Comparison of ENCODE assay signal across 9 mouse cellular contexts in genomic region chr15:77819894-77820387, GRCm38 (mm10). TPM values are rescaled to one million over a fixed set of nuclear protein-coding genes. Genes with fewer than 3 reads are reported as not detected.
DNase-seq lines count a peak whose midpoint lies in the region; ATAC-seq and TF ChIP-seq lines count a peak whose summit lies in the region.
"Had no signal": no experiment of that assay in that cellular context is flagged by ENCODE, and none has a peak within 500 bp of the region (broad histone marks: within the 10 kb centered on the region; RNA-seq: fewer than 3 reads in every experiment).

No protein-coding gene starts in this region.

- H3K79me2 ChIP-seq in myocyte (ENCODE audit: control insufficient read depth, insufficient read depth): peaks cover 100% of the 10 kb centered on the region

- no peaks in the 10 kb centered on the region for H3K27me3 ChIP-seq in forebrain, embryonic 14.5 days (replicated peaks; ENCODE audit: control insufficient read depth, insufficient read depth, low read length)
- no peaks in the 10 kb centered on the region for H3K27me3 ChIP-seq in forebrain, embryonic 16.5 days (replicated peaks; ENCODE audit: control insufficient read depth, insufficient read depth, low read length)
- H3K27me3 ChIP-seq in heart, embryonic 11.5 days (ENCODE audit: control insufficient read depth, insufficient read depth, low read length): no peaks in the 10 kb centered on the region
- H3K27me3 ChIP-seq in myocyte (ENCODE audit: control insufficient read depth, insufficient read depth, insufficient read length): no peaks in the 10 kb centered on the region
- no peaks in the 10 kb centered on the region for H3K27me3 ChIP-seq in midbrain, embryonic 11.5 days (ENCODE audit: control insufficient read depth, insufficient read depth, low read length)

- H3K4me2 ChIP-seq in forebrain, embryonic 14.5 days (ENCODE audit: low read length): no peak overlapping the region
- H3K4me2 ChIP-seq in forebrain, embryonic 16.5 days (ENCODE audit: low read length): no peak overlapping the region
- H3K4me2 ChIP-seq in heart, embryonic 11.5 days: no peak overlapping the region
- peak overlapping the region; percentile 81 for H3K4me2 ChIP-seq in myocyte (ENCODE audit: low read depth)
- H3K4me2 ChIP-seq in midbrain, embryonic 11.5 days: no peak overlapping the region

- no peaks in the 10 kb centered on the region for H3K9me3 ChIP-seq in forebrain, embryonic 14.5 days (replicated peaks; ENCODE audit: control insufficient read depth, low read length)
- H3K9me3 ChIP-seq in forebrain, embryonic 16.5 days (ENCODE audit: control insufficient read depth, low read length): no peaks in the 10 kb centered on the region
- H3K9me3 ChIP-seq in heart, embryonic 11.5 days (replicated peaks; ENCODE audit: control insufficient read depth, low read length): no peaks in the 10 kb centered on the region
- no peaks in the 10 kb centered on the region for H3K9me3 ChIP-seq in midbrain, embryonic 11.5 days (ENCODE audit: control insufficient read depth, low read length)
- H3K9me3 ChIP-seq: G1E had no signal

- WGBS in forebrain, embryonic 14.5 days: 69% methylated on average over 10 of the region's 10 CpGs
- 62% methylated on average over 10 of the region's 10 CpGs for WGBS in forebrain, embryonic 16.5 days
- WGBS in heart, embryonic 11.5 days (ENCODE audit: insufficient replicate concordance): 57% methylated on average over 10 of the region's 10 CpGs
- WGBS in midbrain, embryonic 11.5 days: 76% methylated on average over 10 of the region's 10 CpGs

- no peak for DNase-seq in forebrain, embryonic 14.5 days (ENCODE audit: low spot score)
- peak; percentile 89 for DNase-seq in 416B (ENCODE audit: low read depth)
- peak; percentile 99 for DNase-seq in cerebellum, adult 9-10 months
- peak; percentile 88 to 93 for DNase-seq in kidney, postnatal 36 days
- no peak for DNase-seq in midbrain, embryonic 11.5 days (ENCODE audit: low spot score, missing footprints)

- H3K4me1 ChIP-seq in forebrain, embryonic 14.5 days (ENCODE audit: control insufficient read depth, insufficient read depth, low read length): peaks cover 9% of the 10 kb centered on the region; the same call in 1 of the 2 replicates
- peaks cover 33% of the 10 kb centered on the region for H3K4me1 ChIP-seq in forebrain, embryonic 16.5 days (replicated peaks; ENCODE audit: control insufficient read depth, insufficient read depth, low read length)
- H3K4me1 ChIP-seq in heart, embryonic 11.5 days (ENCODE audit: control insufficient read depth, insufficient read depth, low read length): peaks cover 87% of the 10 kb centered on the region
- H3K4me1 ChIP-seq in midbrain, embryonic 11.5 days (ENCODE audit: control insufficient read depth, insufficient read depth, low read length): peaks cover 6% of the 10 kb centered on the region

- peak; percentile 21 for TF ChIP-seq POLR2A in myocyte (IDR thresholded peaks at IDR 0.05; ENCODE audit: insufficient read length, low read depth)

- ATAC-seq in forebrain, embryonic 14.5 days: no peak
- ATAC-seq in forebrain, embryonic 16.5 days: no peak
- no peak for ATAC-seq in heart, embryonic 11.5 days (replicated peaks; ENCODE audit: insufficient number of reproducible peaks, low FRiP score, low TSS enrichment)
- no peak for ATAC-seq in midbrain, embryonic 11.5 days (ENCODE audit: low FRiP score)

- H3ac ChIP-seq in myocyte (ENCODE audit: control insufficient read depth, insufficient read length): no peak overlapping the region

- 0 out of 2 replicates have a peak overlapping the region, but pooled peaks have one; percentile 3 for H3K9ac ChIP-seq in forebrain, embryonic 14.5 days (ENCODE audit: low read length)
- no peak overlapping the region for H3K9ac ChIP-seq in forebrain, embryonic 16.5 days (replicated peaks; ENCODE audit: low read depth, low read length)
- H3K9ac ChIP-seq in heart, embryonic 11.5 days (ENCODE audit: low read depth, low read length): peak overlapping the region; percentile 43; the same call in 1 of the 2 replicates
- no peak overlapping the region for H3K9ac ChIP-seq in midbrain, embryonic 11.5 days (ENCODE audit: low read length)

- no peak overlapping the region for H3K4me3 ChIP-seq in forebrain, embryonic 14.5 days (ENCODE audit: low read depth, low read length)
- no peak overlapping the region for H3K4me3 ChIP-seq in forebrain, embryonic 16.5 days (replicated peaks; ENCODE audit: low read length)
- H3K4me3 ChIP-seq in heart, embryonic 11.5 days (ENCODE audit: low read depth, low read length): no peak overlapping the region
- H3K4me3 ChIP-seq in myocyte: no peak overlapping the region
- no peak overlapping the region for H3K4me3 ChIP-seq in midbrain, embryonic 11.5 days (ENCODE audit: low read depth, low read length)

- H3K36me3 ChIP-seq in forebrain, embryonic 14.5 days (ENCODE audit: control insufficient read depth, insufficient read depth, low read length): no peaks in the 10 kb centered on the region
- H3K36me3 ChIP-seq in forebrain, embryonic 16.5 days (ENCODE audit: control insufficient read depth, insufficient read depth): no peaks in the 10 kb centered on the region
- no peaks in the 10 kb centered on the region for H3K36me3 ChIP-seq in heart, embryonic 11.5 days (ENCODE audit: control insufficient read depth, insufficient read depth, low read length)
- H3K36me3 ChIP-seq in myocyte (ENCODE audit: control insufficient read depth, insufficient read depth): peaks cover 14% of the 10 kb centered on the region
- no peaks in the 10 kb centered on the region for H3K36me3 ChIP-seq in midbrain, embryonic 11.5 days (ENCODE audit: control insufficient read depth, insufficient read depth, low read length)

- H3K27ac ChIP-seq in forebrain, embryonic 14.5 days (ENCODE audit: low read depth, low read length): no peak overlapping the region
- no peak overlapping the region for H3K27ac ChIP-seq in forebrain, embryonic 16.5 days (ENCODE audit: low read length)
- H3K27ac ChIP-seq in heart, embryonic 11.5 days (ENCODE audit: low read depth, low read length): peak overlapping the region; percentile 84
- H3K27ac ChIP-seq in midbrain, embryonic 11.5 days (ENCODE audit: low read depth, low read length): no peak overlapping the region

TF ChIP-seq in myocyte, 11 proteins besides CTCF, POLR2A, EP300 and RAD21:
- peak in 2 of 3 experiments; percentile 52 to 79 for TF ChIP-seq MYOG (IDR thresholded peaks at IDR 0.05; ENCODE audit: control insufficient read depth in 1 of 3, insufficient read depth in 1 of 3, insufficient read length in 2 of 3, low read depth in 2 of 3)
- no peak for TF ChIP-seq MAX (IDR thresholded peaks at IDR 0.05; ENCODE audit: low read depth)
- TF ChIP-seq TCF3 (IDR thresholded peaks at IDR 0.05; ENCODE audit: insufficient read length, low read depth): no peak
- TF ChIP-seq REST (IDR thresholded peaks at IDR 0.05; ENCODE audit: insufficient read depth, insufficient read length): no peak
- TF ChIP-seq E2F4 (IDR thresholded peaks at IDR 0.05; ENCODE audit: insufficient read depth): no peak
- TF ChIP-seq CEBPB (IDR thresholded peaks at IDR 0.05; ENCODE audit: insufficient read depth, poor library complexity, severe bottlenecking): no peak
- TF ChIP-seq MYOD1 (IDR thresholded peaks at IDR 0.05; ENCODE audit: control insufficient read depth in 1 of 3, insufficient read length in 2 of 3, low read depth in 2 of 3): peak in 2 of 3 experiments; percentile 76 to 87
- TF ChIP-seq SRF (IDR thresholded peaks at IDR 0.05; ENCODE audit: control insufficient read depth, insufficient read length, low read depth): no peak
- no peak for TF ChIP-seq POLR2AphosphoS2 (IDR thresholded peaks at IDR 0.05; ENCODE audit: insufficient read length, low read depth)
- TF ChIP-seq USF1 (IDR thresholded peaks at IDR 0.05; ENCODE audit: low read depth): no peak

RNA-seq across cellular contexts. Expression of gene Myh9, which starts 22.0 kb away (rescaled TPM):
- 10.8 and 14.6 TPM in 2 replicates for polyA plus RNA-seq in forebrain, embryonic 14.5 days (2014; fragmentation: Nextera tagmentation; extraction: Ambion mirVana)
- polyA plus RNA-seq in forebrain, embryonic 16.5 days (2015; fragmentation: Nextera tagmentation; extraction: Ambion mirVana): 12.2 and 13.6 TPM in 2 replicates
- 30.4 and 31.8 TPM in 2 replicates for polyA plus RNA-seq in heart, embryonic 11.5 days (2014; fragmentation: Nextera tagmentation; extraction: Ambion mirVana)
- polyA plus RNA-seq in myocyte (2012; fragmentation: generic; extraction: Trizol): 466 TPM
- polyA plus RNA-seq in midbrain, embryonic 11.5 days (2014; fragmentation: Nextera tagmentation; extraction: Ambion mirVana): 16.4 and 19.6 TPM in 2 replicates

Comparison
In these comparisons a context has a peak if more than half of its experiments do, and no peak if none do; other contexts are left out.
1. H3K9ac ChIP-seq: peak in forebrain, embryonic 14.5 days (single experiment) and heart, embryonic 11.5 days (single experiment); none in forebrain, embryonic 16.5 days (single experiment) and midbrain, embryonic 11.5 days (single experiment).
2. DNase-seq: peak in 416B (single experiment), cerebellum, adult 9-10 months (single experiment) and kidney, postnatal 36 days (2 of 2); none in forebrain, embryonic 14.5 days (single experiment) and midbrain, embryonic 11.5 days (single experiment).
3. RNA of gene Myh9, which starts 22.0 kb away (polyA plus RNA-seq): 466 TPM in myocyte (single experiment); 30.4 to 31.8 TPM in heart, embryonic 11.5 days, 16.4 to 19.6 TPM in midbrain, embryonic 11.5 days, 12.2 to 13.6 TPM in forebrain, embryonic 16.5 days and 10.8 to 14.6 TPM in forebrain, embryonic 14.5 days; every median in the first group is over 10 times any median in the second.